Mouse (Mus musculus): Measurements from ENCODE around the gene Bco2. TPM values are rescaled to one million over a fixed set of nuclear protein-coding genes. Genes with fewer than 3 reads are reported as not detected.

The Bco2 gene
- polyA plus RNA-seq, 2 experiments = 0.28 to 0.33 TPM

DNA sequence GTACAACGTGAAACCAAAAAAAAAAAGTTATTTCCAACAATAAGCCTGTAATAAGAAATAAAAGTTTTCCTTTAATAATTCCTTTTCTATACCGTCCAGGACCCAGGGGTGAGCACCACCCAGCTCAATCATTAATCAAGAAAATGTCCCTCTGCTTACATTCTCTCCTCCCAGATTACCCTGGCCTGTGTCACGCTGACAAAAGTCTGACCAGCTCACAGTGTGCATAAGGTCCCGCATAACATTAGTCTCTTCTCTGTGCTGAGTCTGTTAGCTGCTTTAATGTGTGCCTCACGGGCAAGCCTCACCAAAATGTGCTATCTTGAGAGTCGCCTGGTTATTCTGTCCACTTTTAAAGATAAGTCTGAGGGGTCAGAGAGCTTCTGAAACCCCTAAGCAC is 49.6 kb downstream of the Bco2 start:
- TF ChIP-seq CTCF (IDR thresholded peaks at IDR 0.05; ENCODE audit: low read depth) (no peak), EP300 (IDR thresholded peaks at IDR 0.05; ENCODE audit: low read depth) (no peak)
- H3K4me3 ChIP-seq (ENCODE audit: insufficient read depth in 1 of 2, low read depth in 2 of 2, low read length in 2 of 2) = no peak overlapping the region
- DNase-seq (ENCODE audit: low read depth in 3 of 3, low spot score in 3 of 3) = no peak
- H3K9ac ChIP-seq (replicated peaks) = no peak overlapping the region
- ATAC-seq (ENCODE audit: insufficient read depth) = no peak
- 54% methylated on average over 6 of the region's 6 CpGs for WGBS (ENCODE audit: insufficient replicate concordance)
- H3K36me3 ChIP-seq (replicated peaks; ENCODE audit: control insufficient read depth, insufficient read depth, low read depth) = no peaks in the 10 kb centered on the region
- no peaks in the 10 kb centered on the region for H3K27me3 ChIP-seq (ENCODE audit: control insufficient read depth, insufficient read depth, low read length)
- H3K4me2 ChIP-seq (ENCODE audit: low read depth) = no peak overlapping the region
- peaks cover 0 to 13% of the 10 kb centered on the region in 2 experiments; a peak in 2 of 4 replicates for H3K4me1 ChIP-seq (replicated peaks; ENCODE audit: control insufficient read depth in 2 of 2, insufficient read depth in 2 of 2, low read length in 1 of 2)
- no peak overlapping the region for H3K27ac ChIP-seq
- no peaks in the 10 kb centered on the region for H3K9me3 ChIP-seq (ENCODE audit: control insufficient read depth, low read length)

DNA sequence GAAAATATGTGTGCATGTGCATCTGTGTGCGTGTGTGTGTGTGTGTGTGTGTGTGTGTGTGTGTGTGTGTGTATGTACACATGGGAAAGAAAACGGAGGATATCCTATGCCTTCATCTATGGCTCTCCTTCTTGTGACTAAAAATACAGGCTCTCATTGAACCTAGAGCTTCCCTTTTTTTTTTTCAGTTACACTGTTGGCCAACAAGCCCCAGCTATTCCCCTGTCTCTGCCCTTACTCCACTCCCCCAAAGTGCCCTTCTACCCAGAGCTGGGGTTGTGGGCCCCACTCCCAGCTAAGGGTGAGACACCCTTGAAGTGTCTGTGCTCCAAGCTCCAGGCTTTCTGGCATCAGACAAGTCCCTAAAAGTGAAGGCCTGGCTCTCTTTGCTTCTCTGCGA is 52.0 kb downstream of the Bco2 start:
- peaks cover 0 to 13% of the 10 kb centered on the region in 2 experiments; a peak in 2 of 4 replicates for H3K4me1 ChIP-seq (replicated peaks; ENCODE audit: control insufficient read depth in 2 of 2, insufficient read depth in 2 of 2, low read length in 1 of 2)
- ATAC-seq (ENCODE audit: insufficient read depth) (no peak), DNase-seq (ENCODE audit: low read depth in 3 of 3, low spot score in 3 of 3) (no peak)
- H3K4me3 ChIP-seq (ENCODE audit: insufficient read depth in 1 of 2, low read depth in 2 of 2, low read length in 2 of 2) = no peak overlapping the region
- H3K9ac ChIP-seq (replicated peaks) = no peak overlapping the region
- H3K4me2 ChIP-seq (ENCODE audit: low read depth) = no peak overlapping the region
- no peaks in the 10 kb centered on the region for H3K9me3 ChIP-seq (ENCODE audit: control insufficient read depth, low read length)
- WGBS (ENCODE audit: insufficient replicate concordance) = 36% methylated on average over 3 of the region's 3 CpGs
- H3K27me3 ChIP-seq (ENCODE audit: control insufficient read depth, insufficient read depth, low read length) = no peaks in the 10 kb centered on the region
- no peak overlapping the region for H3K27ac ChIP-seq
- no peaks in the 10 kb centered on the region for H3K36me3 ChIP-seq (replicated peaks; ENCODE audit: control insufficient read depth, insufficient read depth, low read depth)
- TF ChIP-seq EP300 (IDR thresholded peaks at IDR 0.05; ENCODE audit: low read depth) (no peak), CTCF (IDR thresholded peaks at IDR 0.05; ENCODE audit: low read depth) (no peak)

DNA sequence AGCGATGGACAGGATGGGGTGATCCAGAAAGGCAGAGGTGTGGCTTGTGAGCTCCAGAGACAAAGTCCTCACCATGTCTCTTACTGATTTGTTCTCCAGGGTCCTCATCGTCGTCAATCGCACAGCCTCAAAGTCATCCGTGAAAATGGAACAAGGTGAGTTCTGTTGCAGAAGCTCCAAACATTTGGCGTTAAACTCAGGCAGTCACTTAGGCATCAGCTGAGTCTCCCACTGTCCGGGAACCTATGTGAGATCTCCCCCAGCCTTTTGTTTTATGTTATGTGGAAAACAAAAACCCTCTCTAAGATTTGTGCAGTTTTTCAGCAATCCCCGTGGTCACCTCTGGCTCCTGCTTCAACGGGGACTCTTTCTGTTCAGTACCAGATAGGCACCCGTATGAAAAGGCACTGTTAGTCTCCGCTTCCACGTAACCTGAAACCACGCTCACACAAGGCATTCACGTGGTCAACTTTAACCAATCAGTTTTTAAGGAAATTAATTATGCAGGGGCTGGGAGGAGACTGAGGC is 53.9 kb downstream of the Bco2 start:
- Histone ChIP-seq H3K4me2 (ENCODE audit: low read depth) (peak overlapping the region; percentile 58), H3K27ac (no peak overlapping the region), H3K9me3 (ENCODE audit: control insufficient read depth, low read length) (no peaks in the 10 kb centered on the region), H3K27me3 (ENCODE audit: control insufficient read depth, insufficient read depth, low read length) (no peaks in the 10 kb centered on the region), H3K4me1 (replicated peaks; ENCODE audit: control insufficient read depth in 2 of 2, insufficient read depth in 2 of 2, low read length in 1 of 2) (peaks cover 0 to 22% of the 10 kb centered on the region in 2 experiments; a peak in 2 of 4 replicates), H3K4me3 (ENCODE audit: insufficient read depth in 1 of 2, low read depth in 2 of 2, low read length in 2 of 2) (peak overlapping the region; percentile 31 to 67), H3K36me3 (replicated peaks; ENCODE audit: control insufficient read depth, insufficient read depth, low read depth) (no peaks in the 10 kb centered on the region), H3K9ac (replicated peaks) (peak overlapping the region; percentile 44; the same call in 1 of the 2 replicates)
- peak in 1 of 3 experiments; percentile 72 for DNase-seq (ENCODE audit: low read depth in 3 of 3, low spot score in 3 of 3)
- 17% methylated on average over 14 of the region's 14 CpGs for WGBS (ENCODE audit: insufficient replicate concordance)
- peak; percentile 76; the same call in 1 of the 2 replicates for ATAC-seq (ENCODE audit: insufficient read depth)
- TF ChIP-seq CTCF (IDR thresholded peaks at IDR 0.05; ENCODE audit: low read depth) (no peak), EP300 (IDR thresholded peaks at IDR 0.05; ENCODE audit: low read depth) (no peak)

DNA sequence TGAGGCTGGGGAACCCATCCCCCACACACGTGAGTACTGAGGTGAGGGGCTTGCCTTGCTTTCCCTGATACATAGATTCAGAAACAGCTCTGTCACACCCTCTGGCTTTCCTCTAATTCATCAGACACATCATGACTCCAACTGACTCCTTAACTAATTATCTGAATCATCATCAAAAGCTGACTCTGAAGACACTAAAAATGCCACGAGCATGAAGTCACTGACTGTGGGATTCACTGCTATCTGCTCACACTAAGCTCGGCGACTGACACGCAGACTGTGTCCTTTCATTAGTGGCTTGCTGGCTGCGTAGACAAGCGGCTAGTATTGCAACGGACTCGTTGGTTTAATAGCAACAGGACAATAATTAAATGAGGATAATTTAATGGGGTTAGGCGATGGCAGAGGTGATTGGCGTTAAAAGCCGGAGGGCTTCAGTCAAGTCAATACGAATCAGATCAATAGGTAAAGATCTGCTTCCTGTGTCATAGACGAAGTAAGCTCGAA is 54.5 kb downstream of the Bco2 start:
- 48% methylated on average over 15 of the region's 15 CpGs for WGBS (ENCODE audit: insufficient replicate concordance)
- Histone ChIP-seq H3K27me3 (ENCODE audit: control insufficient read depth, insufficient read depth, low read length) (no peaks in the 10 kb centered on the region), H3K27ac (no peak overlapping the region), H3K4me1 (replicated peaks; ENCODE audit: control insufficient read depth in 2 of 2, insufficient read depth in 2 of 2, low read length in 1 of 2) (peaks cover 0 to 24% of the 10 kb centered on the region in 2 experiments; a peak in 3 of 4 replicates), H3K9me3 (ENCODE audit: control insufficient read depth, low read length) (no peaks in the 10 kb centered on the region), H3K9ac (replicated peaks) (peak overlapping the region; percentile 44; the same call in 1 of the 2 replicates), H3K4me3 (ENCODE audit: insufficient read depth in 1 of 2, low read depth in 2 of 2, low read length in 2 of 2) (peak overlapping the region; percentile 31 to 67), H3K36me3 (replicated peaks; ENCODE audit: control insufficient read depth, insufficient read depth, low read depth) (no peaks in the 10 kb centered on the region), H3K4me2 (ENCODE audit: low read depth) (peak overlapping the region; percentile 58)
- no peak for TF ChIP-seq EP300 (IDR thresholded peaks at IDR 0.05; ENCODE audit: low read depth)
- no peak for TF ChIP-seq CTCF (IDR thresholded peaks at IDR 0.05; ENCODE audit: low read depth)
- DNase-seq (ENCODE audit: low read depth in 3 of 3, low spot score in 3 of 3) = no peak
- no peak for ATAC-seq (ENCODE audit: insufficient read depth)

DNA sequence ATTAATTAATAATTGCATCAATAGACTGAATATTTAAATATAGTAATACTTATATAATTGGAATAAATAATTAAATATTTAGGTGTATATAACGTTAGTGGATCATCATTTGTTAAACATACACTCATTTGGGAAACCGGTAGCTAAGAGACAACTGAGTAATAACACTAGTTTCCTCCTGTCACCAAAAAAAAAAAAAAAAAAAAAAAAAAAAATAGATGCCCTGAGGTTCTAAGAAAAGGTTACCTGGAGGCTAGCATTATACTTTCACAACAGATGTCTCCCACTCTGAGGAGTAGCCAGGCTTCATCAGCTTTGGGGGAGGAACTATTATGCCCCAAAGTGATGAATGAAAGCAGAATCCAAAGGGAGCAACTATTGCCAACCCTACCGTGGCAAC is 55.2 kb downstream of the Bco2 start:
- no peaks in the 10 kb centered on the region for H3K27me3 ChIP-seq (ENCODE audit: control insufficient read depth, insufficient read depth, low read length)
- no peaks in the 10 kb centered on the region for H3K36me3 ChIP-seq (replicated peaks; ENCODE audit: control insufficient read depth, insufficient read depth, low read depth)
- TF ChIP-seq CTCF (IDR thresholded peaks at IDR 0.05; ENCODE audit: low read depth) (no peak), EP300 (IDR thresholded peaks at IDR 0.05; ENCODE audit: low read depth) (no peak)
- peaks cover 0 to 24% of the 10 kb centered on the region in 2 experiments; a peak in 3 of 4 replicates for H3K4me1 ChIP-seq (replicated peaks; ENCODE audit: control insufficient read depth in 2 of 2, insufficient read depth in 2 of 2, low read length in 1 of 2)
- no peak overlapping the region for H3K4me2 ChIP-seq (ENCODE audit: low read depth)
- no peak overlapping the region for H3K4me3 ChIP-seq (ENCODE audit: insufficient read depth in 1 of 2, low read depth in 2 of 2, low read length in 2 of 2)
- H3K9ac ChIP-seq (replicated peaks) = no peak overlapping the region
- DNase-seq (ENCODE audit: low read depth in 3 of 3, low spot score in 3 of 3) (no peak), ATAC-seq (ENCODE audit: insufficient read depth) (no peak)
- 72% methylated on average over 3 of the region's 3 CpGs for WGBS (ENCODE audit: insufficient replicate concordance)
- H3K27ac ChIP-seq = no peak overlapping the region
- H3K9me3 ChIP-seq (ENCODE audit: control insufficient read depth, low read length) = no peaks in the 10 kb centered on the region

Data from liver, embryonic 14.5 days (tissue).